Mouse (Mus musculus) liver, embryonic 15.5 days (tissue): ENCODE measurements around the gene Zfp292. TPM values are rescaled to one million over a fixed set of nuclear protein-coding genes. Genes with fewer than 3 reads are reported as not detected.

Experiments used
- ATAC-seq: fragments of 200-750 bp; cut with Nextera tagmentation; 2 replicates; pipeline ENCODE4 v1.8.0; 2017; ENCODE audit warnings: moderate number of reproducible peaks, mild to moderate bottlenecking, moderate library complexity; ENCODE audit not compliant: insufficient read depth
- H3K27ac ChIP-seq: fragments of 300-500 bp; sonication (generic); replicated peaks from 2 replicates; pipeline ENCODE4 v1.5.1; 2015; ENCODE audit warnings: mild to moderate bottlenecking, inconsistent platforms
- H3K27me3 ChIP-seq: fragments of 300-500 bp; sonication (generic); 2 replicates; pipeline ENCODE4 v1.6.1; 2015; ENCODE audit warnings: mild to moderate bottlenecking, inconsistent platforms
- H3K36me3 ChIP-seq: fragments of 300-500 bp; sonication (generic); replicated peaks from 2 replicates; pipeline ENCODE4 v1.6.1; 2015; ENCODE audit warnings: moderate library complexity, mild to moderate bottlenecking, inconsistent platforms
- H3K4me1 ChIP-seq: fragments of 300-500 bp; sonication (generic); replicated peaks from 2 replicates; pipeline ENCODE4 v1.6.1; 2015; ENCODE audit warnings: inconsistent platforms
- H3K4me2 ChIP-seq: fragments of 300-500 bp; sonication (generic); 2 replicates; pipeline ENCODE4 v1.6.1; 2015; ENCODE audit warnings: moderate library complexity, mild to moderate bottlenecking, inconsistent platforms
- H3K4me3 ChIP-seq: fragments of 300-500 bp; sonication (generic); replicated peaks from 2 replicates; pipeline ENCODE4 v1.5.1; 2015; ENCODE audit warnings: mild to moderate bottlenecking, inconsistent platforms
- H3K9ac ChIP-seq: fragments of 300-500 bp; sonication (generic); 2 replicates; pipeline ENCODE4 v1.6.1; 2015; ENCODE audit warnings: moderate library complexity, mild to moderate bottlenecking, inconsistent platforms
- H3K9me3 ChIP-seq: fragments of 300-500 bp; sonication (generic); replicated peaks from 2 replicates; pipeline ENCODE4 v1.6.1; 2016; ENCODE audit warnings: inconsistent platforms
- WGBS: fragments of 180-500 bp; shearing (Covaris S2); methylation state at CpG from one replicate; pipeline ENCODE4 v1.1.7; 2015; ENCODE audit warnings: mixed read lengths; ENCODE audit not compliant: insufficient replicate concordance; 5-methylcytosine and 5-hydroxymethylcytosine counted together
- polyA plus RNA-seq: library from polyadenylated mRNA; unstranded; fragments of >200 nt; fragmentation: Nextera tagmentation; extraction: Ambion mirVana; gene quantifications from 2 replicates; pipeline ENCODE4 v1.2.1, GENCODE M21; 2015

The Zfp292 gene
- polyA plus RNA-seq, 1 experiment from 2014 or later = 3.8 TPM

DNA sequence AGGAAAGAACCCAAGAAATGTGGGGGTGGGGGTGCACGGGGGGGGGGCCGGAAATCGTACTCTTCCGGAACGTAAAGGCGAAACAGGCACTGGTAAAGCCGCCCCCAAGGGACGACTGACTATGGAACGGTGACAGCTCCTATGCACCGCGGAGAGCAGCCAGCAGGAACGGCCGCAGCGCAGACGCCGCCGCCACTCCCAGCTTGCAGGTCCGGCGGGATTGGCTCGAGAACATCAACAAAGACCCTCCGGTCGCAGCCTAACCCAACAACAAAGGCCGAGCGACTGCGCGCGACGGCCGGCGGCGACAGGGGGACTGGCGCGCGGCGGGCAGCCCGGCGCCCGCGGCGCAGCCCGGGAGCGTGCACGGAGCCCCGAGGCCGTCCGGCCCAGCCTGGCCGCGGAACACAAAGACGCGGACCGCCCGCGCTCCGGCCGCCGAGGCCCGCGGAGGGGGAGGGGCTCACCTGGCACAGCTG is 430 bp downstream of the Zfp292 start:
- Histone ChIP-seq H3K27ac (peak overlapping the region; percentile 92), H3K27me3 (no peaks in the 10 kb centered on the region), H3K4me1 (peaks cover 38% of the 10 kb centered on the region), H3K4me3 (peak overlapping the region; percentile 94), H3K36me3 (peaks cover 3% of the 10 kb centered on the region; the same call in 1 of the 2 replicates), H3K9me3 (no peaks in the 10 kb centered on the region), H3K4me2 (peak overlapping the region; percentile 96), H3K9ac (peak overlapping the region; percentile 87)
- under 1% methylated on average over 56 of the region's 58 CpGs for WGBS
- ATAC-seq = peak; percentile 68

DNA sequence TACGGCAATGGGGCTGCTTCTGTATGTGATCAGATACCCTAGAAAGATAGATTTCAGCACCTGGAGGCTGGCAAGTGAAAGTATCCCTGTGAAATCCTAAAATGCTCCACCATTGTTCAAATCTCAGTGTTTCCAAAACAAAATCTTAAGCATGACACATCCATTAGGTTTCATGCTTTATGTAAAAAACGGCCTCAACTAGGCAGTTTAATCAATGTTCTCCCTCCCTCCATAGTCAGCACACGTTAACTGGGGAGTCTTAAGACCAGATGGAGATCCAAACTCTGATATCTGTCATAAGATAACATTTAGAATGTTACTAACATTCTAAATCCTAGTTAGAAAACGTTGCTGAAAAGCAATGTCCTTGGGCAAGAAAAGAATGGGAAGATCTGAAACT is 909 bp downstream of the Zfp292 start:
- Histone ChIP-seq H3K4me1 (peaks cover 38% of the 10 kb centered on the region), H3K4me3 (peak overlapping the region; percentile 94)

DNA sequence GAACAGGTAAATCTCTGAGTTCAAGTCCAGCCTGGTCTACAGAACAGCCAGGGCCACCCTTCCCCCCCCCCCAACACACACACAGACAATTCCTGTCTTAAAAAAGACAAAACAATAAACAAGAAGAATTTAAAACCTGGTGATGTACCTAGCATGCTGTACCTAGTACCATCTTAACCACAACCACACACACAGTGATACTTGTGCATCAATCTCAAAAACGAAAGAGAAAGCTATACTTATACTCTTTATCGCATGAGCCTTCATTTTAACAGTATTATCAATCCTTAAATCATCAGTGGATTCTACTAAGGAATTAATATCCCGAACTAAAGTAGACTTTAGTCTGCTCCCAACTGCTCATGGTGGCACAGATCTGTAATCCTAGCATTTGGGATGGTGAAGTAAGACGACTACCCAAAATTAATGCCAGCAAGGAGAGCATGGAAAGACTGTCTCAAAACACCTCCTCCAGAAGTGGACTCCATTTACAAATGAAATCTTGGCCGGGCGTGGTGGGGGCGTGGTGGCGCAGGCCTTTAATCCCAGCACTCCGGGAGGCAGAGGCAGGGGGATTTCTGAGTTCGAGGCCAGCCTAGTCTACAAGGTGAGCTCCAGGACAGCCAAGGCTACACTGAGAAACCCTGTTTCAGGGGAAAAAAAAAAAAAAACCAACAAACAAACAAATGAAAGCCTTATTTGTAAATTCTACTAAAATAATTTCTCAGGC is 1.7 kb downstream of the Zfp292 start:
- no peak for ATAC-seq
- no peak overlapping the region for H3K9ac ChIP-seq
- peaks cover 35% of the 10 kb centered on the region for H3K4me1 ChIP-seq
- no peaks in the 10 kb centered on the region for H3K9me3 ChIP-seq
- 73% methylated on average over 10 of the region's 10 CpGs for WGBS
- no peak overlapping the region for H3K27ac ChIP-seq
- H3K36me3 ChIP-seq = peaks cover 5% of the 10 kb centered on the region; the same call in 1 of the 2 replicates
- peak overlapping the region; percentile 96 for H3K4me2 ChIP-seq
- H3K4me3 ChIP-seq = peak overlapping the region; percentile 94
- H3K27me3 ChIP-seq = no peaks in the 10 kb centered on the region

More for the DNA sequence above, 909 bp downstream of the Zfp292 start:
- H3K9me3 ChIP-seq = no peaks in the 10 kb centered on the region
- 11% methylated on average over 4 of the region's 4 CpGs for WGBS
- peak overlapping the region; percentile 92 for H3K27ac ChIP-seq
- peaks cover 3% of the 10 kb centered on the region; the same call in 1 of the 2 replicates for H3K36me3 ChIP-seq
- H3K27me3 ChIP-seq = no peaks in the 10 kb centered on the region
- H3K9ac ChIP-seq = peak overlapping the region; percentile 87
- H3K4me2 ChIP-seq = peak overlapping the region; percentile 96
- no peak for ATAC-seq

DNA sequence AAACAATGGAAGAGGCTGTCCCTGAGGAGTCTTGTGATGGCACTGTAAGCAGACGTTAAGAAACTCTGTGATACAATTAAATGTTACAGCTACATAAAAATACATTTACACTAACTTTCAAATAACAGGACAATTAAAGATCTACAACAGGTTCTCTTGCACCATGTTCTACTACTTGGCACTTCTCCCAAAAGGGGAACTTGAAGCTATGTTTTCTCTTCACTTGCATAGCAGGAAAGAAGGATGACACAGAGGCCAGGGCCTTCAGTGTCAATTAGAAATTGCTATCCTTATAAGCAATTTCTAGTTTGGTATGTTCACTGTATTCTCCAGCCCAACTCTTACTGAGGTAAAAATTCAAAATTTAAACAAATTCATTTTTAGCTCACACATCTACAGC is 8.5 kb downstream of the Zfp292 start:
- Histone ChIP-seq H3K27me3 (no peaks in the 10 kb centered on the region), H3K4me2 (no peak overlapping the region), H3K36me3 (peaks cover 5% of the 10 kb centered on the region; the same call in 1 of the 2 replicates), H3K9me3 (no peaks in the 10 kb centered on the region), H3K4me1 (peaks cover 9% of the 10 kb centered on the region; the same call in 1 of the 2 replicates), H3K9ac (no peak overlapping the region), H3K27ac (no peak overlapping the region), H3K4me3 (no peak overlapping the region)
- ATAC-seq = no peak
- WGBS = 68% methylated on average over 1 of the region's 1 CpGs

DNA sequence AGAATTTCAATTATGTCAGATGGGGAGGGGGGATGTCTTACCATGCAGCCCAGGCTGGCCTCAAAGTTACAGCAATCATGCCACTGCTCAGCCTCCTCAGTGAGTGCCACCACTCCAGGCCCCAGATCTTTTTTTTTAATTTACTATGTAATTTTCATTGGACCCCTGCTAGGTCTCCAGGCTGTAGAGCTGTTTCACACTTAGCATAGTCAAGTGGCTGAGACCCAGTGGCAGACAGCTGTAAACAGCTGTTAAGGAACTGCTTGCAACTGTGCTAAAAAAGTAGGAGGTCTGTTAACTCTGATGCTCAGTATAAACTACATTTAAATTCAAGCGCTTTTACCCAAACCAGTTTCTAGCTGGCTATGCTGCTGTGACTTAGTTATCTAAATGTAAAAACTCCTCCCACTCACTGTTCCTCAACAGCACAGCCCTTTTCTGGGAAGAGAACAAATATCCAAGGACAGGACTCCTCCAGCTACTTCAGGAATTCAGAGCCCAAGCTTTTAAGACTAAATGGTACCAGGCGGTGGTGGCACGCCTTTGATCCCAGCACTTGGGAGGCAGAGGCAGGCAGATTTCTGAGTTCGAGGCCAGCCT is 9.8 kb downstream of the Zfp292 start:
- no peaks in the 10 kb centered on the region for H3K27me3 ChIP-seq
- H3K4me1 ChIP-seq = peaks cover 16% of the 10 kb centered on the region; the same call in 1 of the 2 replicates
- 80% methylated on average over 4 of the region's 4 CpGs for WGBS
- no peak overlapping the region for H3K27ac ChIP-seq
- peaks cover 5% of the 10 kb centered on the region; the same call in 1 of the 2 replicates for H3K36me3 ChIP-seq
- H3K9me3 ChIP-seq = no peaks in the 10 kb centered on the region
- no peak overlapping the region for H3K4me2 ChIP-seq
- no peak for ATAC-seq
- no peak overlapping the region for H3K9ac ChIP-seq
- no peak overlapping the region for H3K4me3 ChIP-seq

DNA sequence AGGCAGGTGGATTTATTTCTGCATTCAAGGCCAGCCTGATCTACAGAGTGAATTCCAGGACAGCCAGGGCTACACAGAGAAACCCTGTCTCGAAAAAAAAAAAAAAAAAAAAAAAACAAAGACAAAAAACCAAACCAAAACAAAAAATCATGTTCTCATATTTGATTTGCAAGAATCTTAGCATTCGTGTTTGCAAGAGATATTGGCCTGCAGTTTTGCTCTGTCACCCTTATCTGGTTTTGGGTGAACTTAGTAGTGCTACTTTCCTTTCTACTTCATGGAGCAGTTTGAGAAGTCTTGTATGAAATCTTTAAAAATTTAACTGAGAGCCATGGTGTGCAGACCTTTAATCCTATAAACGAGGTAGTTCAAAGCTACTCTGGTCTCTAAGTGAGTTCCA is 12.9 kb downstream of the Zfp292 start:
- no peaks in the 10 kb centered on the region for H3K27me3 ChIP-seq
- H3K4me3 ChIP-seq = no peak overlapping the region
- H3K4me2 ChIP-seq = no peak overlapping the region
- ATAC-seq = no peak
- no peak overlapping the region for H3K9ac ChIP-seq
- no peaks in the 10 kb centered on the region; the same call in 1 of the 2 replicates for H3K36me3 ChIP-seq
- no peaks in the 10 kb centered on the region for H3K9me3 ChIP-seq
- H3K27ac ChIP-seq = no peak overlapping the region
- WGBS = 47% methylated on average over 3 of the region's 3 CpGs
- peaks cover 25% of the 10 kb centered on the region; the same call in 1 of the 2 replicates for H3K4me1 ChIP-seq

DNA sequence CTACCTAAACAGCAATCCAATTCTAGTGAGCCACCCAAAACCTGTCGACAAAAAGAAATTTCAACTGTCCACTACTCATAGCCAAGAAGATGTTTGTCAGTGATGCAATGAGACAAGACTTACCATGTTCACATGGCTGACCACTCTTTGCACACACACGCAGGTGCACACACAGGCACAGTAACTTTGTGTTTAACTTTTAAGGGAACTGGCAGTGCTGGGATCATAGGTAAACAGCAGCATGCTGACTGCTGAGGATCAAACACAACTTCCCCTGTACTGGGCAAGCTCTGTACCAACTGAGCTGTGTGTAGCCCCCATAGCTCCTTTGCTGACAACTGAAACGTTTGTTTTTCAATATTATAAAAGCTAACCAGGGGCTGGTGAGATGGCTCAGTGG is 21.3 kb downstream of the Zfp292 start:
- ATAC-seq = no peak
- Histone ChIP-seq H3K9me3 (no peaks in the 10 kb centered on the region), H3K4me2 (no peak overlapping the region), H3K27me3 (no peaks in the 10 kb centered on the region), H3K27ac (no peak overlapping the region), H3K4me3 (no peak overlapping the region), H3K9ac (no peak overlapping the region), H3K4me1 (peaks cover 16% of the 10 kb centered on the region), H3K36me3 (no peaks in the 10 kb centered on the region)
- 58% methylated on average over 3 of the region's 3 CpGs for WGBS

DNA sequence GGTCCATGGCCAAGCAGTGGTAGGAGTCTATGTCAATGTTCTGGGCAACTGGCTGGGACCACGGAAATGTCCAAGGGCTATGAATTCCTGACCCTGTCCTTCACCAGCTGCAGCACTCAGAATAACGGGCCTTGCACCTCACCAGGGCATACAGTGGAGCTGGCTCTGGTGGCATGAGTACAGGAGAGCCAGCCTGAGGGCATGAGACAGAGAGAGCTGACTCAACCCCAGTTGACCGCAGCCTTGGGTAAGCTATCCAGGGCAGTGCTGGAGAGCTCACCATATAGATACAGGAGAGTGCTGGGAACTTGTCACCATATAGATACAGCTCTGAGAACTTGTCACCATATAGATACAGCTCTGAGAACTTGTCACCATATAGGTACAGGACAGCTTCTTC is 23.3 kb downstream of the Zfp292 start:
- H3K27ac ChIP-seq = no peak overlapping the region
- H3K27me3 ChIP-seq = no peaks in the 10 kb centered on the region
- peaks cover under 1% of the 10 kb centered on the region; the same call in 1 of the 2 replicates for H3K36me3 ChIP-seq
- H3K9ac ChIP-seq = no peak overlapping the region
- ATAC-seq = no peak
- H3K4me2 ChIP-seq = no peak overlapping the region
- H3K4me1 ChIP-seq = peaks cover 13% of the 10 kb centered on the region
- WGBS = 79% methylated on average over 3 of the region's 3 CpGs
- H3K9me3 ChIP-seq = no peaks in the 10 kb centered on the region
- no peak overlapping the region for H3K4me3 ChIP-seq

DNA sequence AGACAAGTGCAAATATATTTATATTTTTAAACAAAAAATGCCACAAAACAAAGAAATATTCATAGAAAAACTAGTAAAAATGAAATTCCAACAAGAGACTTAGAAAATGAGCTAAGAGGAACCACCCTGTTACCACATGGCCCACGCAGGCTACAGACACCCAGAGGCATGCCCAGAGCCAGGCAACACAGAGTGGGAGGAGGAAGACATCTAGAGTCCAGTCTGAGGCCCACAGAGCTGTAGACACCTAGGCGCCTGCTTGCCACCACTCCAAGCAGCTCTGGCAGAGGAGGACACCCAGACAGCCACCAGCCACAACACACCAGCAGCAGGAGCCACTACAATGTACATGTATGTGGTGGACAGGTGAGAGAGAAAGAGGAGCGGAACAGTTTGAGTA is 23.9 kb downstream of the Zfp292 start:
- H3K4me2 ChIP-seq = no peak overlapping the region
- 70% methylated on average over 3 of the region's 3 CpGs for WGBS
- ATAC-seq = no peak
- H3K27me3 ChIP-seq = no peaks in the 10 kb centered on the region
- H3K4me3 ChIP-seq = no peak overlapping the region
- H3K27ac ChIP-seq = no peak overlapping the region
- no peaks in the 10 kb centered on the region for H3K9me3 ChIP-seq
- H3K4me1 ChIP-seq = peaks cover 13% of the 10 kb centered on the region
- H3K36me3 ChIP-seq = peaks cover 5% of the 10 kb centered on the region; the same call in 1 of the 2 replicates
- H3K9ac ChIP-seq = no peak overlapping the region

DNA sequence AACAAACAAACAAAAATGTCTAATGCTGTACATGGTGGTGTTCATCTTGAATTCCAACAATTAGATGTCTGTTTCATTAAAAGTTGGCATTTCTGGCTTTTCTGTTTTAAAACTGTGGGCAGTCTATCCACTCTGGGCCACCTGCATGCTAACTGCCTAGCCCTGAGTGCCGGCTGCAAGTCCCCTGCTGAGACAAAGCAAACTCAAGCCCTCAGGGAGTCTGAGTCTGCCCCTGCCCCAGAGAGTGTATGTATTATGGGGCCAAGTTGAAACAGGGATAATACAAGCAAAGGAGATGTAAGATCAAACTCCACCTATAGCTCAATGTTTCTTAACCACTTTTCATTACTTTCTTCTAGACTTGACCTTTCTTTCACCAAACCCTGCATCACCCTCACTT is 26.8 kb downstream of the Zfp292 start:
- no peak for ATAC-seq
- WGBS = 86% methylated on average over 1 of the region's 1 CpGs
- H3K9ac ChIP-seq = no peak overlapping the region

DNA sequence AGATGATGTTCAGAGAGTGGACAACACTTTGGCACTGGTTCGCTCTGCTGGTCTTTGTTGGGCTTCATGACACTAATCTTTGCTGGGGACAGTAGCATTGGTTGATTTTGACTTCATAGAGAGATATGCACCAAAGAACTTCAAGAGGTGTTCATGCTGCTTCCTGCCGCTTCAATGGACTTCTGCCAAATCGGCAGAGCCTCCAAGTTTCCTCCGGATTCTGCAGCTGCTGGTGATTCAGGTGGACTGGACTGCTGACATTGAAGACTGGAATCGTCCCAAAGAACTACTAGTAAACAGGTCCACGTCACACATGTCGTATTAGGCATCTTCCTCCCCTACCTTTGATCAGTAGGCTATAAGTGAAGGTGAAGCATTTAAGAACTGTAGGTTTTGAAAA is 30.7 kb downstream of the Zfp292 start:
- H3K4me3 ChIP-seq = no peak overlapping the region
- no peak overlapping the region for H3K9ac ChIP-seq
- H3K27me3 ChIP-seq = no peaks in the 10 kb centered on the region
- no peak overlapping the region for H3K4me2 ChIP-seq
- H3K9me3 ChIP-seq = no peaks in the 10 kb centered on the region
- WGBS = 86% methylated on average over 7 of the region's 7 CpGs
- peaks cover 10% of the 10 kb centered on the region; the same call in 1 of the 2 replicates for H3K36me3 ChIP-seq
- no peak overlapping the region for H3K27ac ChIP-seq
- H3K4me1 ChIP-seq = no peaks in the 10 kb centered on the region
- no peak for ATAC-seq

More for the DNA sequence above, 26.8 kb downstream of the Zfp292 start:
- no peak overlapping the region for H3K4me3 ChIP-seq
- H3K27me3 ChIP-seq = no peaks in the 10 kb centered on the region
- no peaks in the 10 kb centered on the region for H3K9me3 ChIP-seq
- peaks cover 13% of the 10 kb centered on the region for H3K4me1 ChIP-seq
- H3K27ac ChIP-seq = no peak overlapping the region
- peaks cover 10% of the 10 kb centered on the region; the same call in 1 of the 2 replicates for H3K36me3 ChIP-seq
- H3K4me2 ChIP-seq = no peak overlapping the region
